Mouse (Mus musculus) hindbrain, embryonic 10.5 days (tissue): Measurements from ENCODE around the gene Cmc4. TPM values are rescaled to one million over a fixed set of nuclear protein-coding genes. Genes with fewer than 3 reads are reported as not detected.

Experiments
- DNase-seq: peaks from one replicate; pipeline ENCODE4 v3.0.0-alpha.2; 2017; ENCODE audit warnings: low spot score
- H3K27ac ChIP-seq: fragments of 300-500 bp; sonication (generic); 2 replicates; pipeline ENCODE4 v1.5.1; 2016; ENCODE audit warnings: mild to moderate bottlenecking, moderate library complexity
- H3K27me3 ChIP-seq: fragments of 300-500 bp; sonication (generic); 2 replicates; pipeline ENCODE4 v1.6.1; 2016; ENCODE audit warnings: mild to moderate bottlenecking; ENCODE audit not compliant: poor library complexity, insufficient read depth, severe bottlenecking
- H3K36me3 ChIP-seq: fragments of 300-500 bp; sonication (generic); 2 replicates; pipeline ENCODE4 v1.6.1; 2016; ENCODE audit warnings: mild to moderate bottlenecking, moderate library complexity
- H3K4me1 ChIP-seq: fragments of 300-500 bp; sonication (generic); replicated peaks from 2 replicates; pipeline ENCODE4 v1.6.1; 2016; ENCODE audit warnings: mild to moderate bottlenecking
- H3K4me3 ChIP-seq: fragments of 300-500 bp; sonication (generic); 2 replicates; pipeline ENCODE4 v1.5.1; 2016; ENCODE audit warnings: mild to moderate bottlenecking, moderate library complexity
- H3K9me3 ChIP-seq: fragments of 300-500 bp; sonication (generic); 2 replicates; pipeline ENCODE4 v1.6.1; 2016; ENCODE audit warnings: mild to moderate bottlenecking, moderate library complexity
- WGBS: fragments of 180-500 bp; shearing (Covaris S2); methylation state at CpG from one replicate; pipeline ENCODE4 v1.1.7; 2016; 5-methylcytosine and 5-hydroxymethylcytosine counted together
- polyA plus RNA-seq: library from polyadenylated mRNA; unstranded; fragments of >200 nt; fragmentation: Nextera tagmentation; extraction: Ambion mirVana; gene quantifications from 2 replicates; pipeline ENCODE4 v1.2.1, GENCODE M21; 2016

Cmc4 gene
- 15.6 and 17.7 TPM in 2 replicates for polyA plus RNA-seq

GRCm38 (mm10) chrX:75415936-75416785 lies at the start of gene Cmc4, which contains the start of the genes Mtcp1 and Brcc3:
Gene Cmc4 (minus strand): TSS chrX:75416584.
Gene Mtcp1 (minus strand): TSS chrX:75416588.
Gene Brcc3 (plus strand): TSS chrX:75416628.
- H3K9me3 ChIP-seq = no peaks in the 10 kb centered on the region
- 13% methylated on average over 52 of the region's 52 CpGs for WGBS
- H3K27me3 ChIP-seq = no peaks in the 10 kb centered on the region
- H3K27ac ChIP-seq = peak within 1 kb of the TSS; percentile 90
- peaks cover 7% of the 10 kb centered on the region; the same call in 1 of the 2 replicates for H3K36me3 ChIP-seq
- H3K4me1 ChIP-seq = 0 out of 2 replicates have a peak, but pooled peaks cover 4% of the 10 kb centered on the region
- DNase-seq = peak; percentile 88
- H3K4me3 ChIP-seq = peak within 1 kb of the TSS; percentile 60

GRCm38 (mm10) chrX:75454597-75454996 lies 38.2 kb upstream of the Cmc4 start:
- Histone ChIP-seq H3K27me3 (no peaks in the 10 kb centered on the region), H3K27ac (no peak overlapping the region), H3K4me1 (no peaks in the 10 kb centered on the region), H3K4me3 (no peak overlapping the region), H3K36me3 (peaks cover 65% of the 10 kb centered on the region), H3K9me3 (peaks cover 11% of the 10 kb centered on the region; the same call in 1 of the 2 replicates)
- WGBS = 89% methylated on average over 1 of the region's 1 CpGs
- no peak for DNase-seq

- 92% methylated on average over 1 of the region's 1 CpGs for WGBS
- no peak overlapping the region for H3K27ac ChIP-seq
- no peaks in the 10 kb centered on the region for H3K36me3 ChIP-seq
These were observed 6.7 kb downstream of the Cmc4 start for GRCm38 (mm10) chrX:75409711-75410110.

GRCm38 (mm10) chrX:75403350-75403749 lies 13.0 kb downstream of the Cmc4 start:
- Histone ChIP-seq H3K4me3 (no peak overlapping the region), H3K9me3 (no peaks in the 10 kb centered on the region), H3K36me3 (peaks cover 11% of the 10 kb centered on the region; the same call in 1 of the 2 replicates), H3K27ac (no peak overlapping the region), H3K27me3 (no peaks in the 10 kb centered on the region), H3K4me1 (no peaks in the 10 kb centered on the region)
- no peak for DNase-seq

More at GRCm38 (mm10) chrX:75409711-75410110, 6.7 kb downstream of the Cmc4 start:
- Histone ChIP-seq H3K4me1 (no peaks in the 10 kb centered on the region), H3K4me3 (no peak overlapping the region), H3K27me3 (no peaks in the 10 kb centered on the region), H3K9me3 (no peaks in the 10 kb centered on the region)
- no peak for DNase-seq

GRCm38 (mm10) chrX:75402668-75403067 lies 13.7 kb downstream of the Cmc4 start:
- Histone ChIP-seq H3K4me3 (no peak overlapping the region), H3K9me3 (no peaks in the 10 kb centered on the region)

GRCm38 (mm10) chrX:75399471-75399870 lies 16.9 kb downstream of the Cmc4 start:
- 90% methylated on average over 1 of the region's 1 CpGs for WGBS
- H3K27me3 ChIP-seq = no peaks in the 10 kb centered on the region
- no peaks in the 10 kb centered on the region for H3K4me1 ChIP-seq
- no peak overlapping the region for H3K4me3 ChIP-seq
- H3K27ac ChIP-seq = no peak overlapping the region
- DNase-seq = no peak
- peaks cover 12% of the 10 kb centered on the region; the same call in 1 of the 2 replicates for H3K36me3 ChIP-seq
- no peaks in the 10 kb centered on the region for H3K9me3 ChIP-seq

More at GRCm38 (mm10) chrX:75402668-75403067, 13.7 kb downstream of the Cmc4 start:
- H3K36me3 ChIP-seq = peaks cover 11% of the 10 kb centered on the region; the same call in 1 of the 2 replicates
- WGBS = 86% methylated on average over 2 of the region's 2 CpGs
- no peaks in the 10 kb centered on the region for H3K27me3 ChIP-seq
- no peaks in the 10 kb centered on the region for H3K4me1 ChIP-seq
- no peak overlapping the region for H3K27ac ChIP-seq
- no peak for DNase-seq

- H3K4me1 ChIP-seq = no peaks in the 10 kb centered on the region
- H3K27me3 ChIP-seq = no peaks in the 10 kb centered on the region
- 11% methylated on average over 25 of the region's 25 CpGs for WGBS
- no peaks in the 10 kb centered on the region for H3K36me3 ChIP-seq
- H3K27ac ChIP-seq = peak within 1 kb of the TSS; percentile 87
- peak within 1 kb of the TSS; percentile 56 for H3K4me3 ChIP-seq
- peak; percentile 85 for DNase-seq
- H3K9me3 ChIP-seq = no peaks in the 10 kb centered on the region
These were observed 34.1 kb downstream of the Cmc4 start, which contains the start of the genes Fundc2 and F8 for GRCm38 (mm10) chrX:75382195-75382771. Gene Fundc2 (plus strand): TSS chrX:75382399. Gene F8 (minus strand): TSS chrX:75382615.

GRCm38 (mm10) chrX:75381699-75382098 lies 34.7 kb downstream of the Cmc4 start:
- no peak for DNase-seq
- Histone ChIP-seq H3K4me3 (peak overlapping the region; percentile 56), H3K4me1 (no peaks in the 10 kb centered on the region), H3K36me3 (no peaks in the 10 kb centered on the region), H3K27ac (peak overlapping the region; percentile 87), H3K27me3 (no peaks in the 10 kb centered on the region), H3K9me3 (no peaks in the 10 kb centered on the region)
- WGBS = 77% methylated on average over 5 of the region's 5 CpGs

GRCm38 (mm10) chrX:75381176-75381575 lies 35.2 kb downstream of the Cmc4 start:
- Histone ChIP-seq H3K36me3 (no peaks in the 10 kb centered on the region), H3K9me3 (no peaks in the 10 kb centered on the region), H3K4me3 (no peak overlapping the region), H3K27me3 (no peaks in the 10 kb centered on the region), H3K4me1 (no peaks in the 10 kb centered on the region), H3K27ac (no peak overlapping the region)
- DNase-seq = no peak
- WGBS = 88% methylated on average over 1 of the region's 1 CpGs

- no peaks in the 10 kb centered on the region for H3K27me3 ChIP-seq
- DNase-seq = no peak
- H3K4me1 ChIP-seq = no peaks in the 10 kb centered on the region
- H3K27ac ChIP-seq = no peak overlapping the region
- no peaks in the 10 kb centered on the region for H3K36me3 ChIP-seq
- no peaks in the 10 kb centered on the region for H3K9me3 ChIP-seq
- no peak overlapping the region for H3K4me3 ChIP-seq
These were observed 39.6 kb downstream of the Cmc4 start for GRCm38 (mm10) chrX:75376815-75377214.

GRCm38 (mm10) chrX:75372666-75373425 lies 43.5 kb downstream of the Cmc4 start:
- Histone ChIP-seq H3K36me3 (no peaks in the 10 kb centered on the region), H3K27ac (no peak overlapping the region), H3K4me3 (no peak overlapping the region), H3K27me3 (no peaks in the 10 kb centered on the region), H3K4me1 (no peaks in the 10 kb centered on the region), H3K9me3 (no peaks in the 10 kb centered on the region)
- 90% methylated on average over 2 of the region's 2 CpGs for WGBS
- no peak for DNase-seq

GRCm38 (mm10) chrX:75370197-75370596 lies 46.2 kb downstream of the Cmc4 start:
- H3K27me3 ChIP-seq = no peaks in the 10 kb centered on the region
- H3K36me3 ChIP-seq = no peaks in the 10 kb centered on the region
- no peak overlapping the region for H3K4me3 ChIP-seq
- no peak overlapping the region for H3K27ac ChIP-seq
- H3K9me3 ChIP-seq = no peaks in the 10 kb centered on the region
- DNase-seq = no peak
- H3K4me1 ChIP-seq = no peaks in the 10 kb centered on the region
